Mouse (Mus musculus) colon, adult 2 months (tissue): Measurements from ENCODE around the gene Lrrc25. TPM values are rescaled to one million over a fixed set of nuclear protein-coding genes. Genes with fewer than 3 reads are reported as not detected.

Experiments used
- polyA plus RNA-seq: library from polyadenylated mRNA; depleted of rRNA; stranded (reverse); fragments of >200 nt; gene quantifications from 2 replicates; pipeline ENCODE4 v1.2.3, GENCODE M21; 2012; rRNA removed

Lrrc25 gene
- 7.2 and 7.9 TPM in 2 replicates for polyA plus RNA-seq

GRCm38 (mm10) chr8:70615894-70616293 lies at the start of gene Lrrc25:
TSS of gene Lrrc25 (plus strand) at chr8:70616155.

GRCm38 (mm10) chr8:70593961-70594609 lies 21.9 kb upstream of the Lrrc25 start, which contains the start of gene Isyna1:
TSS of gene Isyna1 (plus strand) at chr8:70594373.

GRCm38 (mm10) chr8:70608749-70609367 lies 7.1 kb upstream of the Lrrc25 start, which contains the start of gene Ssbp4:
TSS of gene Ssbp4 (minus strand) at chr8:70608872.

GRCm38 (mm10) chr8:70632346-70632892 lies 16.5 kb downstream of the Lrrc25 start, which contains the start of gene Gdf15:
TSS of gene Gdf15 (minus strand) at chr8:70632456.

GRCm38 (mm10) chr8:70660273-70660725 lies 44.3 kb downstream of the Lrrc25 start, which contains the start of gene Pgpep1:
TSS of gene Pgpep1 (minus strand) at chr8:70660388.

Other genes with a start within 250 kb of the Lrrc25 start
- gene Comp, start 242.6 kb upstream of the Lrrc25 start, polyA plus RNA-seq = 0.34 and 1.3 TPM in 2 replicates
- 18.2 and 20.8 TPM in 2 replicates for gene Crtc1, start 176.6 kb upstream of the Lrrc25 start, polyA plus RNA-seq
- gene Klhl26, start 139.2 kb upstream of the Lrrc25 start, polyA plus RNA-seq = 56.4 and 63.2 TPM in 2 replicates
- 4.8 TPM in 2 replicates for gene Tmem59l, start 128.8 kb upstream of the Lrrc25 start, polyA plus RNA-seq
- gene Crlf1, start 123.0 kb upstream of the Lrrc25 start, polyA plus RNA-seq = 4.5 and 6.0 TPM in 2 replicates
- 161 and 243 TPM in 2 replicates for gene Rex1bd, start 109.4 kb upstream of the Lrrc25 start, polyA plus RNA-seq
- gene Uba52, start 105.4 kb upstream of the Lrrc25 start, polyA plus RNA-seq = 633 and 1,054 TPM in 2 replicates
- 577 and 594 TPM in 2 replicates for gene Fkbp8, start 88.4 kb upstream of the Lrrc25 start, polyA plus RNA-seq
- gene Kxd1, start 88.2 kb upstream of the Lrrc25 start, polyA plus RNA-seq = 59.9 and 67.3 TPM in 2 replicates
- 35.1 and 39.9 TPM in 2 replicates for gene Ell, start 76.7 kb upstream of the Lrrc25 start, polyA plus RNA-seq
- 170 and 176 TPM in 2 replicates for gene Isyna1, start 21.8 kb upstream of the Lrrc25 start, polyA plus RNA-seq
- gene Ssbp4, start 7.3 kb upstream of the Lrrc25 start, polyA plus RNA-seq = 312 and 345 TPM in 2 replicates
- gene Gdf15, start 16.3 kb downstream of the Lrrc25 start, polyA plus RNA-seq = 19.1 and 30.3 TPM in 2 replicates
- 57.3 and 63.9 TPM in 2 replicates for gene Pgpep1, start 44.2 kb downstream of the Lrrc25 start, polyA plus RNA-seq
- gene Lsm4, start 57.1 kb downstream of the Lrrc25 start, polyA plus RNA-seq = 119 and 132 TPM in 2 replicates
- gene Jund, start 82.8 kb downstream of the Lrrc25 start, polyA plus RNA-seq = 1,330 and 1,620 TPM in 2 replicates
- 0.02 TPM in 1 of 2 replicates, not detected in the other for gene Iqcn, start 87.3 kb downstream of the Lrrc25 start, polyA plus RNA-seq
- 112 and 176 TPM in 2 replicates for gene Gm3336, start 102.4 kb downstream of the Lrrc25 start, polyA plus RNA-seq
- 3.6 and 6.5 TPM in 2 replicates for gene Pde4c, start 107.6 kb downstream of the Lrrc25 start, polyA plus RNA-seq
- gene Rab3a, start 138.5 kb downstream of the Lrrc25 start, polyA plus RNA-seq = 30.4 and 40.0 TPM in 2 replicates
- 180 and 188 TPM in 2 replicates for gene Mpv17l2, start 144.8 kb downstream of the Lrrc25 start, polyA plus RNA-seq
- gene Pik3r2, start 160.6 kb downstream of the Lrrc25 start, polyA plus RNA-seq = 187 and 190 TPM in 2 replicates
- gene Mast3, start 188.9 kb downstream of the Lrrc25 start, polyA plus RNA-seq = 48.4 and 51.8 TPM in 2 replicates
- 0.54 and 0.99 TPM in 2 replicates for gene Il12rb1, start 192.3 kb downstream of the Lrrc25 start, polyA plus RNA-seq
- 72.5 and 86.1 TPM in 2 replicates for gene Arrdc2, start 223.6 kb downstream of the Lrrc25 start, polyA plus RNA-seq
- gene Kcnn1, start 247.1 kb downstream of the Lrrc25 start, polyA plus RNA-seq = 4.9 and 5.2 TPM in 2 replicates